ENCODE assay signal across 9 mouse cellular contexts in the genomic region with DNA sequence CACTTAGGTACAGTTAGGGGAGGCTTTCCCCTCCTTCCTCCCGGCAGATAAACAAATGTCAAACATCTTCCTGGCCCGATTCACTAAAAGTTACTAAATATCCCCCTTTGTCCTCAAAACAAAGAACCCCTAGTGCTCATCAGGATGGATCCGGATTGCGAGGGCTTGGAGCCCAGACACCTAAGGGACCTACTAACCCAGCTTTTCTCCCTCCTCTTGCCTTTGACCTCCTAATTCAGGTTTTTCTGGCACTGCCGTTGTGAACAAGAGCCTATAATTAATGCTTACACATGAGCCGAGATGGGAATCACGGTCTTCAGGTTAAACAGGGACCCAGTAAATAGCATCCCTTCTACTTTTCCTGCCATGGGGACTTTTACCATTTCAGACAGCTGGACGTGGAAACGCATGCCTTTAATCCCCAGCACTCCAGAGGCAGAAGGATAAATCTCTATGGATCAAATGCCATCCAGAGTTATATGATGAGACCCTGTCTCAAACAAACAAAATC. TPM values are rescaled to one million over a fixed set of nuclear protein-coding genes. Genes with fewer than 3 reads are reported as not detected.
DNase-seq lines count a peak whose midpoint lies in the region; ATAC-seq and TF ChIP-seq lines count a peak whose summit lies in the region.
"Had no signal": no experiment of that assay in that cellular context is flagged by ENCODE, and none has a peak within 500 bp of the region (broad histone marks: within the 10 kb centered on the region; RNA-seq: fewer than 3 reads in every experiment).

No protein-coding gene starts in this region.

- no peaks in the 10 kb centered on the region for H3K9me3 ChIP-seq in embryonic facial prominence, embryonic 10.5 days
- H3K9me3 ChIP-seq in hindbrain, embryonic 13.5 days: no peaks in the 10 kb centered on the region
- H3K9me3 ChIP-seq in neural tube, embryonic 13.5 days: no peaks in the 10 kb centered on the region

- no peaks in the 10 kb centered on the region for H3K36me3 ChIP-seq in embryonic facial prominence, embryonic 10.5 days (replicated peaks)
- no peaks in the 10 kb centered on the region for H3K36me3 ChIP-seq in hindbrain, embryonic 13.5 days
- no peaks in the 10 kb centered on the region for H3K36me3 ChIP-seq in neural tube, embryonic 13.5 days

- 11% methylated on average over 9 of the region's 9 CpGs for WGBS in embryonic facial prominence, embryonic 10.5 days
- 4% methylated on average over 9 of the region's 9 CpGs for WGBS in hindbrain, embryonic 13.5 days
- 3% methylated on average over 9 of the region's 9 CpGs for WGBS in neural tube, embryonic 13.5 days

- peaks cover 71% of the 10 kb centered on the region for H3K4me1 ChIP-seq in embryonic facial prominence, embryonic 10.5 days
- H3K4me1 ChIP-seq in hindbrain, embryonic 13.5 days (replicated peaks): peaks cover 79% of the 10 kb centered on the region
- peaks cover 74% of the 10 kb centered on the region for H3K4me1 ChIP-seq in neural tube, embryonic 13.5 days (replicated peaks)

- peak overlapping the region; percentile 65; the same call in 1 of the 2 replicates for H3K4me3 ChIP-seq in layer of hippocampus, adult 2 months
- peak overlapping the region; percentile 58 for H3K4me3 ChIP-seq in embryonic facial prominence, embryonic 10.5 days
- peak overlapping the region; percentile 44 for H3K4me3 ChIP-seq in hindbrain, embryonic 13.5 days
- H3K4me3 ChIP-seq in neural tube, embryonic 13.5 days: peak overlapping the region; percentile 39

- DNase-seq in layer of hippocampus, adult 2 months (ENCODE audit: low spot score in 2 of 2): no peak
- DNase-seq in layer of hippocampus, postnatal 25 days (ENCODE audit: extremely low spot score in 1 of 2, low spot score in 1 of 2): no peak
- no peak for DNase-seq in embryonic facial prominence, embryonic 10.5 days (ENCODE audit: low spot score)
- DNase-seq in frontal cortex, postnatal 36 days (ENCODE audit: low spot score in 2 of 2): no peak
- no peak for DNase-seq in spleen, adult 12 weeks (ENCODE audit: low spot score)
- DNase-seq: lung, postnatal 14 days had no signal

- peak overlapping the region; percentile 86 for H3K4me2 ChIP-seq in hindbrain, embryonic 13.5 days
- H3K4me2 ChIP-seq in neural tube, embryonic 13.5 days: peak overlapping the region; percentile 67

- peak overlapping the region; percentile 85 for H3K9ac ChIP-seq in hindbrain, embryonic 13.5 days
- peak overlapping the region; percentile 73 for H3K9ac ChIP-seq in neural tube, embryonic 13.5 days

- ATAC-seq in hindbrain, embryonic 13.5 days (ENCODE audit: low FRiP score): no peak
- no peak for ATAC-seq in neural tube, embryonic 13.5 days (ENCODE audit: low read depth)
- no peak for ATAC-seq in monocyte, adult 5-6 weeks (replicated peaks; ENCODE audit: insufficient number of reproducible peaks, low FRiP score, low TSS enrichment, poor library complexity, severe bottlenecking)

- no peak for TF ChIP-seq CTCF in layer of hippocampus, adult 2 months (conservative IDR thresholded peaks at IDR 0.05)

- H3K27ac ChIP-seq in layer of hippocampus, adult 2 months: peak overlapping the region; percentile 99
- H3K27ac ChIP-seq in embryonic facial prominence, embryonic 10.5 days (replicated peaks): peak overlapping the region; percentile 94
- peak overlapping the region; percentile 99 for H3K27ac ChIP-seq in hindbrain, embryonic 13.5 days
- H3K27ac ChIP-seq in neural tube, embryonic 13.5 days (replicated peaks): peak overlapping the region; percentile 99

- H3K27me3 ChIP-seq in embryonic facial prominence, embryonic 10.5 days (replicated peaks; ENCODE audit: low read depth, poor library complexity, severe bottlenecking): no peaks in the 10 kb centered on the region
- no peaks in the 10 kb centered on the region for H3K27me3 ChIP-seq in hindbrain, embryonic 13.5 days
- H3K27me3 ChIP-seq in neural tube, embryonic 13.5 days: no peaks in the 10 kb centered on the region

RNA-seq across cellular contexts. Expression of a gene that starts 38.1 kb away (rescaled TPM):
- total RNA-seq in layer of hippocampus, adult 2 months (2021): 100 to 1,000 TPM; 768 to 781 TPM
- total RNA-seq in layer of hippocampus, postnatal 25 days (2021): 1,000 to 10,000 TPM; 1,021 to 1,172 TPM
- 2,739 and 2,840 TPM in 2 replicates for polyA plus RNA-seq in embryonic facial prominence, embryonic 10.5 days (2016; fragmentation: Nextera tagmentation; extraction: Ambion mirVana)
- polyA plus RNA-seq in hindbrain, embryonic 13.5 days (2015; fragmentation: Nextera tagmentation; extraction: Ambion mirVana): 15,152 and 15,804 TPM in 2 replicates
- 13,124 and 14,228 TPM in 2 replicates for polyA plus RNA-seq in neural tube, embryonic 13.5 days (2015; fragmentation: Nextera tagmentation; extraction: Ambion mirVana)
- total RNA-seq in monocyte, adult 5-6 weeks (2017): 79.8 to 96.7 TPM (median 88.2 TPM) in 3 replicates

RNA-seq across cellular contexts. Expression of a gene that starts 38.1 kb away (rescaled TPM):
- 10 to 100 TPM; 49.6 to 51.1 TPM for total RNA-seq in layer of hippocampus, adult 2 months (2021)
- total RNA-seq in layer of hippocampus, postnatal 25 days (2021): 10 to 100 TPM; 62.5 to 77.9 TPM
- polyA plus RNA-seq in embryonic facial prominence, embryonic 10.5 days (2016; fragmentation: Nextera tagmentation; extraction: Ambion mirVana): 141 and 144 TPM in 2 replicates
- polyA plus RNA-seq in hindbrain, embryonic 13.5 days (2015; fragmentation: Nextera tagmentation; extraction: Ambion mirVana): 28.1 and 28.2 TPM in 2 replicates
- polyA plus RNA-seq in neural tube, embryonic 13.5 days (2015; fragmentation: Nextera tagmentation; extraction: Ambion mirVana): 25.6 and 29.7 TPM in 2 replicates
- total RNA-seq in monocyte, adult 5-6 weeks (2017): 104 to 150 TPM (median 116 TPM) in 3 replicates

RNA-seq across cellular contexts. Expression of a gene that starts 38.2 kb away (rescaled TPM):
- not detected for total RNA-seq in layer of hippocampus, adult 2 months (2021)
- not detected for total RNA-seq in layer of hippocampus, postnatal 25 days (2021)
- polyA plus RNA-seq in embryonic facial prominence, embryonic 10.5 days (2016; fragmentation: Nextera tagmentation; extraction: Ambion mirVana): not detected in 2 replicates
- polyA plus RNA-seq in hindbrain, embryonic 13.5 days (2015; fragmentation: Nextera tagmentation; extraction: Ambion mirVana): not detected in 2 replicates
- polyA plus RNA-seq in neural tube, embryonic 13.5 days (2015; fragmentation: Nextera tagmentation; extraction: Ambion mirVana): not detected in 2 replicates
- total RNA-seq in monocyte, adult 5-6 weeks (2017): 12.2 to 56.4 TPM in 2 of 3 replicates, not detected in the other

RNA-seq across cellular contexts. Expression of a gene that starts 57.2 kb away (rescaled TPM):
- total RNA-seq in layer of hippocampus, adult 2 months (2021): 100 to 1,000 TPM; 466 to 491 TPM
- total RNA-seq in layer of hippocampus, postnatal 25 days (2021): 100 to 1,000 TPM; 478 to 525 TPM
- polyA plus RNA-seq in embryonic facial prominence, embryonic 10.5 days (2016; fragmentation: Nextera tagmentation; extraction: Ambion mirVana): 2,343 and 2,408 TPM in 2 replicates
- 1,016 and 1,054 TPM in 2 replicates for polyA plus RNA-seq in hindbrain, embryonic 13.5 days (2015; fragmentation: Nextera tagmentation; extraction: Ambion mirVana)
- polyA plus RNA-seq in neural tube, embryonic 13.5 days (2015; fragmentation: Nextera tagmentation; extraction: Ambion mirVana): 1,062 and 1,121 TPM in 2 replicates
- 86.5 to 154 TPM (median 137 TPM) in 3 replicates for total RNA-seq in monocyte, adult 5-6 weeks (2017)
